Mouse (Mus musculus): ENCODE data around the gene Mtor.

The Mtor gene

DNA sequence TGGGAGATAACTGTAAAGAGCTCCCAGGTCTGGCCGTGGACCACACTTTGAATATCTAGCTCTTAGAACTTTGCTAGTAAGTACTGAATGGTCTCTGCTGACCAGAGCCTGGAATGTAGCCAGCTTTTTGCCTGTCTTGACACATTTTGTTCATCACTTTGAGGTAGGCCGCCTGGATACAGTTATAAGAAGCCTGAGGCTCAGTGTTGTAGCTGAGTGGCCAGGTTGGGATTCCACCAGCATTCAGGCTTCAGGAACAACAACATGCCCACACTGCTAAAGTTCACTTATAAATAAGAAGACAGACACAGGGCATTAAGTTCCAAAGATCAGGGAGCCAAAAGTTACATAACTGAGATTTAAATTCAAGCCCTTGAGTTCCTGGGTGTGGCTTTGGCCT, 39.4 kb downstream of the Mtor start:
- DNase-seq (ENCODE audit: low spot score in 2 of 2): no peak

DNA sequence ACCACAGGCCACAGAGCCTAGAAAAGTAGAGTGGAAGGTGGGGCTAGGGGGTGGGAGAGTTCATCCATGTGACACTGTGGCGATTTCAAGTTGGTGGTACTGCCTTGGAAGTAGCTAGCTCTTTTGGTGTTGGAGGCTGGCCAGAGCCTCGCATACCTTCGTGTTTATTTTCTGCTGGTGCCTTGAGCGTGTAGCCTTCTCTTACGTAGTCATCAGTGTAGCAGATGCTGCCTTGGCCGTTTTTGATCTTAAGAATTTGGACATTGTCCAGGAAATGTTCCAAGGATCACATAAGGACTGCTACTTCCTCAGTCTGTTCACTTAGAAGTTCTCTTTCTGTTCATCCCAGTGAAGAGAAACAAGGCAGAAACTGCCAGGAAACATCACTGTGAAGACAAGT, 42.1 kb downstream of the Mtor start:
- no peak for DNase-seq (ENCODE audit: low spot score in 2 of 2)

DNA sequence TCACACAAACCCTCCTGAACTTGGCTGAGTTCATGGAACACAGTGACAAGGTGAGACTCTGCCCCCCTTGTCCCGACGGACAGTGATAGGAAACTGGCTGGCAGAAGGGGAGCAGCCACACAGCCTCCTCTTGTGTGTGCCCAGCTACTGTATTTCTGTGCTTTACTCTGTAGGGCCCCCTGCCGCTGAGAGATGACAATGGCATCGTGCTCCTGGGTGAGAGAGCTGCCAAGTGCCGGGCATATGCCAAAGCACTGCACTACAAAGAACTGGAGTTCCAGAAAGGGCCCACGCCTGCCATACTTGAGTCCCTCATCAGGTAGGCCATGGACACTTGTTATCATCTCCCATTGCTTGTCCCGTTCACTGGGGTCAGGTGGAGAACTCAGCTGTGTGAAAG, 43.0 kb downstream of the Mtor start:
- no peak for DNase-seq (ENCODE audit: low spot score in 2 of 2)

DNA sequence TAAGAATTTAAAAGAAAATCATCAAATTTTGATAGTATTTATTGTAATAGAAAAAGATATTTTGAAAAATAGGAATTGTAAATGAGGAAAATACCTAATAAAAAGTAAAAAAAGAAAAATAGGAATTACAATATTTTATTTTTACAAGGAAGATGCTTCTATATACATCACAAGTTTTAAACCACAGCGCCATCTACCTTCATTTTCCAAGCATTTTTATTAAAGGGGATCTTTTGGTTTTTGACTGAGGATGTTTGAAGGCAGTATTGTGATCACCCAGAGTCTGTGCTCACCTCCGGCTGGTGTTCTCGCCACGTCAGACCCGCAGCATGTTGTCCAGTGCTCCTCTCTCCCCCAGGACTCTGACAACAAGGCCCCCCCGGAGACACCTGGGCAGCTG, 46.7 kb downstream of the Mtor start:
- DNase-seq (ENCODE audit: low spot score in 2 of 2): no peak

DNA sequence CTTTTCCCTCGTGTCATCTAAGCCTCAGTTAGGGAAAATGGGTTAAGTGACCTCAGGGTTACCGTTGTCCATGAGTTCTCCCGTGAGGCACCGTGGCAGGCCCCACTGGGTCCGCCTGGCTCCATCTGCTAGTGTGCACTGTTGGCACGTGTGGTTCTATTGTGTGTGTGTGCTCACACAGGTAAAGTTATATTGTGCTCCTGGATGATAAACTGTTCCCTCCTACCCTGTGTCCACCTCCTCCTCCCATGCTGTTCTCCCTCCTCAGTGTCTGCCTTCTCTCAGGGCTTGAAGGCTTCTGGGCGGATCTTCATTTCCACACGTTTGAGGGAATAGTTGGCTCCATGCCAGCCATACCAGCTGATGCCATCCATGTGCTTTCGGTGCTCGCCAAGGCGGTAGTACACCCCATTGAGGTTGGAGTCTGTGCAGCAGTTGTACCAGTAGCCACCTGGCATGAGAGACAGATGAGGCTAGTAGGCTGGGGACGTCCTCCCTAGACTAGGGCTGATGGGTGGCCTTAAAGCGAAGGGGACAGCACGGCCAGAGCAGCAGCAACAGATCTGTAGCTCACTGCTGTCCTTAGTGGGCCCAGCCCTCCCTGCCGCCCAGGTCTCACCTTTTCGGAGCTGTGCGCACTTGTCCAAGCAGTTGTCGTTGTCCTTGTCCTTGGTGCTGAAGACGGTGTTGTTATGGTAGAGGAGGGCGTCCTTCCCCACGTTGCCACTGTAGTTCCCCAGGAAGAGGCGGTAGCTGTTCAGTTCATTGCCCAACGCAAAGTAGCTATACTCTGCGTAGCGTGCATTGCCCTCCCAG, 47.7 kb downstream of the Mtor start:
- DNase-seq (ENCODE audit: low spot score in 2 of 2): no peak

DNA sequence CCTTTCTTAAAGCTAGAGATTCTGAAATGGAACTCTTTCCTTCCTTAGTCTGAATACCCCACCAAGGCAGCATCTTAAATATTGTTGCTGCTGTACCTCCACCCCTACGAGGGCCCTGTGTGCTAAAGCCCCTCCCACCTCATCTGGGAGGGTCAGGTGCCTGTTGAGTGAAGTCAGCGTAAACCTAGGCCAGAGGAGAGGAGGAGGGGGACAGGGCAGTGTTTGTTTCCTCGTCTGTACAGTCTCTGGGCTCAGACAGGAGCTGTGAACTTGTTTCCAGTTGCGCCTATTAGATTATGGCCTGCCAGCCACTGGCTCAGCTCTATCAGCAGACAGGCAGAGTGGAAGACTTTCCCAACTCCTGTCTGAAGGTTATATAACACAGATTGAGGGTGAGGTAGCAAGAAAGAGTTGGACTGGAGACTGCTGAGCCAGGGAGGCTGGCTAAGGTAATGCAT, 52.0 kb downstream of the Mtor start, which contains the start of gene Angptl7:
Gene Angptl7, minus strand, starts transcription at position 51 of the 458 bp plus-strand sequence.
- DNase-seq (ENCODE audit: low spot score in 2 of 2): no peak

DNA sequence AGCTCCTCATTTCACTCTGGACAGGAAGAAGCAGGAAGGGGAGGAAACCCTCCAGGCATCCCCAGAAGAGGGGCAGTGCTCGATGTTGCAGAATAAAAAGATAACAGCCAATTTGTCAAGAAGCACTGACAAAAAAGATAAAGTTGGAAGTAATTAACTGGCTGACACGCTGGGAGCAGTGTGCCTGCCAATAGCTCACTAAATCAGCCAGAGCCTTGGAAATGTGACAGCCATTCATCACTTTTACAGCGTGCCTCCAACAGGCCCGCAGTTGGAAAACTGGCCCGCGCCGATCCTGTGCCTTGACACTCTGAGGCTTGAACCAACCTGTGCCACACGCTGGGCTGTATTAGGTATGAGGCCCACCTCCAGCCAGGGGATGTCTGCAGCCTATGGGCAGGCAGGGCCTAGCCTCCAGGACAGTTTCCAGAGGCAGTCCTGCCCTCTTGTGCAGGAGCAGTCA, 56.1 kb downstream of the Mtor start:
- DNase-seq (ENCODE audit: low spot score in 2 of 2): no peak

DNA sequence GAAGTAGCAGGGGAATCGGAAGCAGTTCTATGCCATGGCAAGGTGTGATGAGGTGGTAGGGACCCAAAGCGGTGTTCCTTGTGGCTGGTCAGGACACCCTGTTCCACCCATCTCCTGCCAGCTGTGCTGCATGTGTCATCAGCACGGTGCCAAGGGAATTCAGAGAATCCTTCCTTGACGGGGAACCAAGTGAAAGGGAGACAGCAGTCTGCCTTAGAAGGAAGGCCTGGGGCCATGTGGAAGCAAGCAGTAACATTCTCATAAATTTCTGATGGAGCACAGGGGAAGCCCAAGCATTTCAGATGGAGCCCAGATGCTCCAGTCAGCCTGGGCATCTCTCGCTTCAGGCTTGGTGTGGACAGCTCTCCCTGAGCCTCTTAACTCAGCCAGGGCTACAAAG, 59.2 kb downstream of the Mtor start:
- no peak for DNase-seq (ENCODE audit: low spot score in 2 of 2)

DNA sequence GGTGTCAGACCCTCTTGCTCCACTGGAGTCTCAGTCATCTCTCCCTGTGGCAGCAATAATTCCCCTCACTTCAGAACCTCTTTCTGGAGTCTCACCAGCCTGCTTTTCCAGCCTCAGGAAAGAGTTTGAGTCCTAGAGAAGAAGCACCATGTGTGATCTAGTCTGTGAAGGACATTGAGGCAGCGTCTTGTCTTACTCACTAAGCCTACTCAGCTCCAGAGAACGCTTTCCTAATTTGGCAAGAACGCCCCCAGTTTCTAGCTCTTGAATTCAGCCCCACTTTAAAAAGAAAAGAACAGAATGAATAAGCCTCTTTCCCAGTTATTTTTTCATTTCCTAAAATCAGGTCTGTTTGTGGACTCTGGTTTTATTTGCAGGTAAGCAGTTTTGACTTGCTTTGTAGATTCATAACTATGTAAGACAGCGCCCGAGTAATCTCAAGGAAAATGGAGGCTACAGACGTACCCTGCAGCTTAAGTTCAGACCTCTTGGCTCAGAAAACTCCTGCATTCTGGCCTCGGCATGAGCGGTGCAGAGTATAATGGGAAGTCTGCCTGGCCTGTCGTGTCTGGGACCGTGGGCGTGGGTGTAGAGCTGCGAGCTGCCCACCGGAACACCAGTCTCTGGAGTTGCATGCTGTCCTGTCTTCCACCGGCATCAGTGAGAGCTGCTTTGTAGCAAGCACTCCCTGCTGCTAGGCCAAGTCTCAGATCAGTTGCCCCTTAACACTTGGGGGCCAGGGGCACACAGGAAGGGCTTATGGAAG, 59.9 kb downstream of the Mtor start:
- DNase-seq (ENCODE audit: low spot score in 2 of 2): no peak

DNA sequence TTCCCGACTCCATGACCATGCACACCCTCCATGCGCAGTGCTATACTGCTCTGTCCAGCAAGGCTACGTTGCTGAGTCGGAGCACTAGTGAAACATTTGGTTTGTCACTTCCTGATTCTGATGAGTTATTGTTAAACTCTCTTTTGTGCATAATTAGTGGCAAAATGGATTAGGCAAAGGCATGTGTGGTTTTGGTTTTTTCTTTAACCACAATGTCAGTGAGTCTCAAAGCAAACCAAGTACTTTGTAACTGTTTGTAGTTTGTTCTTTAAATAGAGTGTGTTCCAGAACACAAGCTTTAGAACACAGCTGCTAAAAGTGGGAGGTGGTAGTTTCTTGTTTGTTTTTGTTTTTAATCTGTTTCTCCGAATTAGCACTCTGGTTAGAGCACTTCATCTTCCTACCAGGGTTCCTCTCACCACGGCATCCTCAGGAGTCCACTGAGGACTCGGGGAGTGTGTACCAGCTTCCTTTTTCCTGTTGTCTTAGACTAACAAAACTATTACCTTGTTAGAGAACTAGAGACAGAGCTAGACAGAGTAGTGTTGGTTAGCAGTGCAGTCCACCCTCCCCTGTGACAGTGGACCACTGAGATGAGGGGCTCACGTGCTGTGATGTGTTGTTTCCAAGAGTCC, 61.2 kb downstream of the Mtor start:
- DNase-seq (ENCODE audit: low spot score in 2 of 2): no peak

DNA sequence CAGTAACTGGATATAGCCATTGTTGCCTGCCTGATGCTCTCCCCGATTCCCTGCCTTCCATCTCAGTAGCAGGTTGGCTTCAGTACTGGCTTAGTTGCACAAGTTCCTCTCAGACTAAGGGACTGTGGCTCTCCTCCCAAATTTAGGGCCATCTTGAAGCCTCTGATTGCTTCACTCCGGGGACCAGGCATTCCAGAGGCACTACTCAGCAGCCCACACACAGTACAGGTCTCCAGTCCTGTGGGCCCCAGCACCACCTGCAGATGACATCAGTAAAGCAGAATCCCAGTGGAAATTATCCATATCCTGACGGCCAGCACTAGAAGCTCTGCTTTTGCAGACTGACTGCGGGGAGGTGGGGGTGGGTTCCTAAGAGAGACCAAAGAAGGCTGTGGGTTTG, 62.3 kb downstream of the Mtor start:
- DNase-seq (ENCODE audit: low spot score in 2 of 2): no peak

DNA sequence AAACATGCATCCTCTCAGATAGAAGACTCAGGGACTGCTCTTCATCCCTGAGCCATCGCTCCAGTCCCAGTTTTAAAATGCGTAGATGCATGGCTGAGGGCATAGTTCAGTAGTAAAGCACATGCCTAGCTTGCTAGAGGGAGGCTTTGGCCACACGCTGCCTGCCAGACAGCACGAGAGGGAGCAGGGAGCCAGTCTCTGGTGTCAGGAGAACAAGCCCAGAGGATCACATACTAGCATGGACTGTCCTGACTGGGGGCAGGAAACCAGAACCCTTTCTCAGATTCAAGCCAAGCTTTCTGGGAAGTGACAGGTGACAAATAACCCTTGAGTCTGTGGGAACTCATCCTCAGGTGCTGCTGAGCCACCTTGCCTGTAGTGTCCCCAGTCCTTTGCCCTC, 62.9 kb downstream of the Mtor start:
- DNase-seq (ENCODE audit: low spot score in 2 of 2): no peak

DNA sequence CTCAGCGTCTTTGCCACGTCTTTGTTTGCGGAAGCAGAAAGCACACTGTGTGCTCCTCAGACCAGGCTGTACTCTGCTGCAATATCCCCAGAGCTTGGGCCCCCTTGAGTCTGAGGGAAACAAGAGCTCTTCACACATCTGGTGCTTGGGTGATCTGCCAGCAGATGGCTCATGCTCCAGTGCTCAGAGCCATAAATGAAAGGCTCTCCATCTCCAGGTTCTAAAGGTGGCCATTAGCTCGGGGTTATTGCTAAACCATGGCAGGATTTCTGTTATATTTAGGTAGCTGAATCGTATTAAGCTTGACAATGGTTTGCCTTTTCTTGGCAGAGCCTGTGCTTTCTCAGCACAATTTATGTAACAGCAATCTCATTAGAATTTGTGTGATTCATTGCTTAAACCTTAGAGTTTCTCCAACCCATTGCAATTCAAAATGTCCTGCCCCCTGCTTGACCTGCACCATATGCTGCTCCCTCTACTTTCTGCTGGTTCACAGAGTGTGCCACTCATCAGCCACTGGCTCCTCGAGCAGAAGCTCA, 64.7 kb downstream of the Mtor start:
- no peak for DNase-seq (ENCODE audit: low spot score in 2 of 2)

DNA sequence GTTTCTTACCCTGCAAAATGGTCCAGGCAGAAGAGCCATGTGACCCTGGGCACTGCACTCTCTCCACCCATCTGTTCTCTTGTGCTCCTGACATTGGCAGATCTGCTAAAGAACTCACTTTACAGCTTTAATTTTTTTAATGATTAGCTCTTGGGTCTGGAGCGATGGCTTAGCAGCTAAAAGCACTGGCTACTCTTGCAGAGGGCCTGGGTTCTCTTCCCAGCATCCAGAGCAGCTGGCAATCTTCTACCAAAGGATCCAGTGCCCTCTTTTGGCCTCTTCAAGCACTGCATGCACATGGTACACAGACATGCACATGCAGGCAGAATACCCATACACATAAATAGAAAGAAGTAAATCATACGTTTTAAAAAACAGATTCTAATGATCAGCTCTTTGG, 66.9 kb downstream of the Mtor start:
- no peak for DNase-seq (ENCODE audit: low spot score in 2 of 2)

DNA sequence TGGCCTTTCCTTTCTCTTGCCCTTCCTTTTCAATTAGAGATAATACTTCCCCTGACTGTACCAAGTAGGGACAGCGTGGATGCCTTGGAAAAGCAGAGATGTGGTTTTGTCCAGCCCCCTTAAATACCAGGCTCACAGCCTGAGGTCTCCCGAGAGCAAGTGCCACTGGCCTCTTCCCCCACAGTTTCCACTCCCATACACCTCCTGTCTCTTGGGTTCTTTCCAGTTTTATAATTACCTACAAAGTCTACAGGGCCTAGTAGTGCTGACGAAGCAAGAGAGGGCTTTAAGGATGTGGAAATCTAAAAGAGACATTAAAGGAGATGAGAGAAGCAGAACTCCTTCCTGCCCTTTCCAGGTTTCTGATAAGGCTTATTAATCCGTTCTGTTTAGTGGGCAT, 69.4 kb downstream of the Mtor start:
- DNase-seq (ENCODE audit: low spot score in 2 of 2): no peak

DNA sequence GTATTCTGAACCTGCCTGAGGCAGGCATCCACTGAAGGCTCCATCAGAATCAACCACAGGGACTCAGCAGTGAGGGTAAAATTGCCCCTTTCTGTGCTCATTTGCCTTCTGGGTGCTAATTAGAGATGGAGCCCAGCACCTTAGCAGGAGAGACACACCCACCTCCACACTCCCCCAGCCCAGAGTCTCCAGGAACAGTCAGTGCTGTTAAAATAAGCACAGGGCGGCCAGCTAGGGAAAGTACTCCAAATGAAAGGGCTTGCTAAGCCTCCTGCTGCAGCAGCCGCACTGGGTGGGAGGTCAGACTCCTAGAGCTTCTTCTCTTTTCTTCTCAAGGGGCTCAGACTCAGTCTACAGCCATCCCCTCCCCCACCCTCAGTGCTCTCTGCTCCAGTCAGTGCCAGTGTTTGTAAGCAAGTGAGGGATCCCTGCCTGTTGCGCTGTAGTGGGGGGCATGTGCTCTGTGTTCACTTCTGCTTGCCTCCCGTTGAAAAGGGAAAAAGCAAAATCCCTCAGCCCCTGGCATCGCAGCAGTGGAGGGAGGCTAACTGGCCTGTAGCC, 69.9 kb downstream of the Mtor start:
- no peak for DNase-seq (ENCODE audit: low spot score in 2 of 2)

DNA sequence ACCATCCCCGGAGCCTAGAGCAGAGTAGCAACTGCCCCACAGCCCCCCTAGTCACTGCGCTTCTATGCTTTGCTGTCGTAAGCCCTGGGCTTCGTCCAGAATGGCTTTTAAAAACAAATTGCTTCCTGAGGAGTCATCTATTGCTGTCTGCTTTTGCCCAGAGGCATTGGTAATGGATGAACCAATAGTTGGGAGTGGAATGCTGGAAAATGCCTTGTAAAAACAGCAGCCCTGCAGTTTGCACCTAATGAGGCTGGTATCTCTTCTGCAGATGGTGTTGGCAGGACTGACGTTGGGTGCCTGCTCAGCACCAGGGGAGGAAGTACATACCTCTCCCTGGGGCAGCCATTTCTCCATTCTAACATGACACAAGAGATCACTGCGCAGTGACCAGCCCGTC, 75.1 kb downstream of the Mtor start:
- no peak for DNase-seq (ENCODE audit: low spot score in 2 of 2)

DNA sequence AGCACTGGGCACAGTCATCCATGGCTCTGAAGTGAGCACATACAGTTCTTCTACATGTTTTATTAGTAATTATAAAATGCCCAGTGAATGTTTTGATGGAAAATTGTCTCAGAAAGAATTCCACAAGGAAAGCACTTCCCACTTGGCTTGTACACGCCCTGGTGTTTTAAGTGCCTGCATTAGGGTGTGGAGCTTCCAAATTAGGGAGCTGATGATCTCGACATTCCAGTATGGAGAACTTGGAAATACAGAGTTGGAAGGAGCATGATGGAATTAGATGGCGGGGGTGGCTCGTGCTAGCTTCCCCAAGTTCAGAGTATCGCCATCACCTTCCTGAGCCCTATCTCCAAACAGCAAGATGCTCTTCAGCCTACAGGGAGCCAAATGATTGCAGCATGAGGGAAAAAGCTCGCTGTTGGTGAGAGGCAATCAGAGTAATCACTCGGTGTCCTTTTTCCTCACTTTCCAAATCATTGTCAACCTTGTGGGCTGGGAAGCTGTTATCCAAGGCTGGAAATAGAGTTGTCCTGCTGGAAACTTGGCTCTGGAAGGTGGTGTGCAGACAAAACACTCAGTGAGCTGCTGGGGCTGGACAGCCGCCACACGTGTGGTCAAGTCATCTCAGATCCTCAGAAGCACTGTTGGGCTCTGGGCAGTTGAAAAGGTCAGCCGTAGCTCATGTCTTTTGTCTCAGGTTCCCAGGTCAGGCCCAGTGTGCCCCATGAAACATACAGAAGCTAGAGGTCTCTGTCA, 78.9 kb downstream of the Mtor start:
- no peak for DNase-seq (ENCODE audit: low spot score in 2 of 2)

DNA sequence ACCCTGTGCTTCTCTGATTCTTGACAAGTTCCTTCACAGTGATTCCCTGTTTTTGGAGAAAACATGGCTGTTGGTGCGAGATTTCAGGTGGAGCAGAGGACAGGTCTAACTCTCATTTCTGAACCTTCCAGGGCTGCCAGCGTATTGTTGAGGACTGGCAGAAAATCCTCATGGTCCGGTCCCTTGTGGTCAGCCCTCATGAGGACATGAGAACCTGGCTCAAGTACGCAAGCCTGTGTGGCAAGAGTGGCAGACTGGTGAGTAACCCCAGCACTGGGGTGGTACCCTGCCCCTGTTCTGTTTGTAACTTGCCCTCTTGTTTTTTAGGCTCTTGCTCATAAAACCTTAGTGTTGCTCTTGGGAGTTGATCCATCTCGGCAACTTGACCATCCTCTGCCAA, 81.9 kb downstream of the Mtor start:
- DNase-seq (ENCODE audit: low spot score in 2 of 2): no peak

DNA sequence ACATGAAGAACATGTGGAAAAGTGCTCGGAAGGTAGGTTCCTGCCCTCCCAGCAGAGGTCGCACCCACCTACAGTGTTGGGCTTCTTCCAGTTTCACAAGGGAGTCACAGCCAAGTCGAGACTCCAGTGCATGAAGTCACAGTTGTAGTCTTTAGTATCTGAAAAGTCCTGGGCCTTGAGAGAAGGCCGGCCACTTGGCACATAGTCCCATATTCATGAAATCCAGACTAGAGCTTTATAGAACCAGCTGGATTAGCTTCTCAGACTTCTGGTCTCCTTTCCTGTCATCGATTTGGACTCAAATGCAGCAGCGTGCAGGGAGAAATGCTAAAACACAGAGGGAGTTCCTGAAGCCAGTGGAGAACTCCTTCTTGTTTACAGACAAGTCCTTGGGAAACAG, 82.4 kb downstream of the Mtor start:
- no peak for DNase-seq (ENCODE audit: low spot score in 2 of 2)

DNA sequence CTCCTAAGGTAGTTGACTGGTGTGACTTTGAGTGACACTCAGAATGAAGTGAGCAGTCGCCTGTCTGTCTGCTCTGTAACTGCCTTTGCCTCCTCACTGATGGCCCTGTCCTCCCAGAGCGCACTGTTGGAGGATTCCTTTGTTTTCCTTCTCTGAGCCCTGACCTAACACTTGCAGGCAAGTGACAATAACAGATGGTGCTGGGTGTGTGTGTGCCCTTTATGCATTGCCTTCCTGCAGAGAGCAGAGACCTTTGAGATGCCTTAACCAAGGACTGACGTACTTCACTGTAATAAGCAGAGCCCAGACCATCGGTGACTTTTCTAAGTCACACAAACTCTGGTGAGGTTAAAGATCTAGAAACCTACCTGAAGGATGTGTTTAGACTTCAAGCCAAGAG, 82.9 kb downstream of the Mtor start:
- DNase-seq (ENCODE audit: low spot score in 2 of 2): no peak
